Mouse (Mus musculus): ENCODE measurements around the gene Cuta. TPM values are rescaled to one million over a fixed set of nuclear protein-coding genes. Genes with fewer than 3 reads are reported as not detected.

Cuta gene
- polyA plus RNA-seq, 1 experiment from 2014 or later, result 170 TPM

GRCm38 (mm10) chr17:26970221-26970620, 30.9 kb upstream of the Cuta start:
- H3K27me3 ChIP-seq, result no peaks in the 10 kb centered on the region
- 71% methylated on average over 12 of the region's 12 CpGs for WGBS
- peaks cover 59% of the 10 kb centered on the region for H3K36me3 ChIP-seq
- no peak for ATAC-seq (ENCODE audit: low FRiP score, low read depth)
- no peak overlapping the region for H3K4me2 ChIP-seq (replicated peaks)
- peaks cover 33% of the 10 kb centered on the region for H3K4me1 ChIP-seq
- 0 out of 2 replicates have a peak overlapping the region, but pooled peaks have one; percentile 8 for H3K9ac ChIP-seq
- H3K4me3 ChIP-seq, result no peak overlapping the region
- H3K9me3 ChIP-seq, result no peaks in the 10 kb centered on the region
- 0 out of 2 replicates have a peak overlapping the region, but pooled peaks have one; percentile 22 for H3K27ac ChIP-seq

- H3K27ac ChIP-seq, result no peak overlapping the region
- H3K36me3 ChIP-seq, result peaks cover 59% of the 10 kb centered on the region
- 89% methylated on average over 6 of the region's 6 CpGs for WGBS
Observed at GRCm38 (mm10) chr17:26969257-26969656, 29.9 kb upstream of the Cuta start.

GRCm38 (mm10) chr17:26968200-26968611, 28.8 kb upstream of the Cuta start:
- H3K4me3 ChIP-seq, result no peak overlapping the region
- no peak overlapping the region for H3K27ac ChIP-seq
- ATAC-seq (ENCODE audit: low FRiP score, low read depth), result no peak
- H3K27me3 ChIP-seq, result no peaks in the 10 kb centered on the region
- WGBS, result 80% methylated on average over 6 of the region's 6 CpGs
- no peak overlapping the region for H3K9ac ChIP-seq
- no peaks in the 10 kb centered on the region for H3K9me3 ChIP-seq
- peaks cover 15% of the 10 kb centered on the region for H3K4me1 ChIP-seq
- peaks cover 65% of the 10 kb centered on the region for H3K36me3 ChIP-seq
- no peak overlapping the region for H3K4me2 ChIP-seq (replicated peaks)

More at GRCm38 (mm10) chr17:26969257-26969656, 29.9 kb upstream of the Cuta start:
- ATAC-seq (ENCODE audit: low FRiP score, low read depth), result no peak
- no peak overlapping the region for H3K9ac ChIP-seq
- no peak overlapping the region for H3K4me3 ChIP-seq
- no peaks in the 10 kb centered on the region for H3K27me3 ChIP-seq
- H3K4me1 ChIP-seq, result peaks cover 23% of the 10 kb centered on the region
- H3K9me3 ChIP-seq, result no peaks in the 10 kb centered on the region
- H3K4me2 ChIP-seq (replicated peaks), result no peak overlapping the region

- Histone ChIP-seq H3K4me1 (peaks cover 15% of the 10 kb centered on the region), H3K9me3 (no peaks in the 10 kb centered on the region), H3K27ac (no peak overlapping the region), H3K4me2 (replicated peaks) (no peak overlapping the region), H3K27me3 (no peaks in the 10 kb centered on the region), H3K4me3 (no peak overlapping the region), H3K36me3 (peaks cover 72% of the 10 kb centered on the region), H3K9ac (no peak overlapping the region)
- no peak for ATAC-seq (ENCODE audit: low FRiP score, low read depth)
- 83% methylated on average over 6 of the region's 6 CpGs for WGBS
Observed at GRCm38 (mm10) chr17:26967477-26967876, 28.1 kb upstream of the Cuta start.

GRCm38 (mm10) chr17:26966993-26967392, 27.6 kb upstream of the Cuta start:
- Histone ChIP-seq H3K36me3 (peaks cover 77% of the 10 kb centered on the region), H3K4me3 (no peak overlapping the region), H3K27me3 (no peaks in the 10 kb centered on the region), H3K9ac (no peak overlapping the region), H3K4me2 (replicated peaks) (no peak overlapping the region), H3K27ac (no peak overlapping the region), H3K9me3 (no peaks in the 10 kb centered on the region), H3K4me1 (peaks cover 14% of the 10 kb centered on the region)
- no peak for ATAC-seq (ENCODE audit: low FRiP score, low read depth)
- 88% methylated on average over 11 of the region's 11 CpGs for WGBS

GRCm38 (mm10) chr17:26961572-26962240, 22.3 kb upstream of the Cuta start:
- Histone ChIP-seq H3K4me1 (no peaks in the 10 kb centered on the region), H3K9ac (no peak overlapping the region), H3K9me3 (no peaks in the 10 kb centered on the region), H3K4me2 (replicated peaks) (no peak overlapping the region), H3K36me3 (peaks cover 98% of the 10 kb centered on the region), H3K4me3 (no peak overlapping the region), H3K27ac (no peak overlapping the region), H3K27me3 (no peaks in the 10 kb centered on the region)
- 0 out of 2 replicates have a peak, but pooled peaks have one; percentile 34 for ATAC-seq (ENCODE audit: low FRiP score, low read depth)
- WGBS, result 95% methylated on average over 21 of the region's 21 CpGs

- no peak overlapping the region for H3K4me3 ChIP-seq
- 94% methylated on average over 4 of the region's 4 CpGs for WGBS
- no peak for ATAC-seq (ENCODE audit: low FRiP score, low read depth)
Observed at GRCm38 (mm10) chr17:26959815-26960214, 20.4 kb upstream of the Cuta start.

GRCm38 (mm10) chr17:26958880-26959279, 19.5 kb upstream of the Cuta start:
- Histone ChIP-seq H3K4me2 (replicated peaks) (no peak overlapping the region), H3K36me3 (peaks cover 92% of the 10 kb centered on the region)
- ATAC-seq (ENCODE audit: low FRiP score, low read depth), result no peak

More at GRCm38 (mm10) chr17:26959815-26960214, 20.4 kb upstream of the Cuta start:
- H3K4me1 ChIP-seq, result no peaks in the 10 kb centered on the region
- no peak overlapping the region for H3K9ac ChIP-seq
- no peaks in the 10 kb centered on the region for H3K9me3 ChIP-seq
- no peaks in the 10 kb centered on the region for H3K27me3 ChIP-seq
- no peak overlapping the region for H3K27ac ChIP-seq
- no peak overlapping the region for H3K4me2 ChIP-seq (replicated peaks)
- H3K36me3 ChIP-seq, result peaks cover 98% of the 10 kb centered on the region

GRCm38 (mm10) chr17:26957872-26958271, 18.5 kb upstream of the Cuta start:
- Histone ChIP-seq H3K4me3 (no peak overlapping the region), H3K4me1 (peaks cover 15% of the 10 kb centered on the region), H3K27ac (no peak overlapping the region), H3K27me3 (no peaks in the 10 kb centered on the region), H3K4me2 (replicated peaks) (no peak overlapping the region), H3K9ac (no peak overlapping the region), H3K36me3 (peaks cover 84% of the 10 kb centered on the region), H3K9me3 (no peaks in the 10 kb centered on the region)
- ATAC-seq (ENCODE audit: low FRiP score, low read depth), result no peak
- WGBS, result 95% methylated on average over 5 of the region's 5 CpGs

More at GRCm38 (mm10) chr17:26958880-26959279, 19.5 kb upstream of the Cuta start:
- Histone ChIP-seq H3K4me1 (peaks cover 5% of the 10 kb centered on the region), H3K27ac (no peak overlapping the region), H3K9me3 (no peaks in the 10 kb centered on the region), H3K27me3 (no peaks in the 10 kb centered on the region), H3K9ac (no peak overlapping the region), H3K4me3 (no peak overlapping the region)
- 62% methylated on average over 5 of the region's 5 CpGs for WGBS

- WGBS, result 90% methylated on average over 18 of the region's 18 CpGs
- peaks cover 74% of the 10 kb centered on the region for H3K36me3 ChIP-seq
Observed at GRCm38 (mm10) chr17:26956895-26957294, 17.5 kb upstream of the Cuta start.

GRCm38 (mm10) chr17:26956309-26956708, 16.9 kb upstream of the Cuta start:
- H3K9me3 ChIP-seq, result no peaks in the 10 kb centered on the region
- no peak overlapping the region for H3K27ac ChIP-seq
- peaks cover 31% of the 10 kb centered on the region for H3K4me1 ChIP-seq
- WGBS, result 76% methylated on average over 5 of the region's 5 CpGs
- no peak overlapping the region for H3K4me2 ChIP-seq (replicated peaks)
- no peak for ATAC-seq (ENCODE audit: low FRiP score, low read depth)
- H3K4me3 ChIP-seq, result no peak overlapping the region
- H3K9ac ChIP-seq, result no peak overlapping the region
- H3K36me3 ChIP-seq, result peaks cover 68% of the 10 kb centered on the region
- H3K27me3 ChIP-seq, result no peaks in the 10 kb centered on the region

More at GRCm38 (mm10) chr17:26956895-26957294, 17.5 kb upstream of the Cuta start:
- no peak overlapping the region for H3K27ac ChIP-seq
- no peaks in the 10 kb centered on the region for H3K27me3 ChIP-seq
- ATAC-seq (ENCODE audit: low FRiP score, low read depth), result no peak
- H3K9me3 ChIP-seq, result no peaks in the 10 kb centered on the region
- H3K4me3 ChIP-seq, result no peak overlapping the region
- H3K4me1 ChIP-seq, result peaks cover 25% of the 10 kb centered on the region
- no peak overlapping the region for H3K4me2 ChIP-seq (replicated peaks)
- no peak overlapping the region for H3K9ac ChIP-seq

GRCm38 (mm10) chr17:26953726-26954125, 14.4 kb upstream of the Cuta start:
- peaks cover 42% of the 10 kb centered on the region for H3K36me3 ChIP-seq
- ATAC-seq (ENCODE audit: low FRiP score, low read depth), result no peak
- peak overlapping the region; percentile 70 for H3K9ac ChIP-seq
- peaks cover 55% of the 10 kb centered on the region for H3K4me1 ChIP-seq
- H3K27ac ChIP-seq, result no peak overlapping the region
- WGBS, result 10% methylated on average over 14 of the region's 16 CpGs
- H3K4me3 ChIP-seq, result peak overlapping the region; percentile 45
- no peaks in the 10 kb centered on the region for H3K27me3 ChIP-seq
- H3K4me2 ChIP-seq (replicated peaks), result peak overlapping the region; percentile 90
- no peaks in the 10 kb centered on the region for H3K9me3 ChIP-seq
